Mouse (Mus musculus): ENCODE results near the gene Dntt.

GRCm38 (mm10) chr19:40994911-40995310 is 34.2 kb upstream of the Dntt start:
- TF ChIP-seq CTCF (IDR thresholded peaks at IDR 0.05; ENCODE audit: insufficient read depth, low read depth, low read length) (no peak), POLR2A (IDR thresholded peaks at IDR 0.05; ENCODE audit: insufficient read depth, low read depth, low read length) (no peak)

All from olfactory bulb, adult 2 months (tissue).